Mouse (Mus musculus) kidney, adult 10 weeks (tissue): Measurements from ENCODE around the gene Erp29. TPM values are rescaled to one million over a fixed set of nuclear protein-coding genes. Genes with fewer than 3 reads are reported as not detected.

Source experiments
- polyA plus RNA-seq: library from polyadenylated mRNA; stranded (reverse); fragments of 350-450 nt; fragmentation: Illumina TruSeq; extraction: RNeasy Lipid Tissue Mini Kit (QIAGEN cat#74804); gene quantifications from one replicate; pipeline ENCODE4 v1.2.3, GENCODE M21; 2014; ENCODE audit warnings: low read depth, low replicate concordance

Gene Erp29
- polyA plus RNA-seq: 19.7 TPM

DNA sequence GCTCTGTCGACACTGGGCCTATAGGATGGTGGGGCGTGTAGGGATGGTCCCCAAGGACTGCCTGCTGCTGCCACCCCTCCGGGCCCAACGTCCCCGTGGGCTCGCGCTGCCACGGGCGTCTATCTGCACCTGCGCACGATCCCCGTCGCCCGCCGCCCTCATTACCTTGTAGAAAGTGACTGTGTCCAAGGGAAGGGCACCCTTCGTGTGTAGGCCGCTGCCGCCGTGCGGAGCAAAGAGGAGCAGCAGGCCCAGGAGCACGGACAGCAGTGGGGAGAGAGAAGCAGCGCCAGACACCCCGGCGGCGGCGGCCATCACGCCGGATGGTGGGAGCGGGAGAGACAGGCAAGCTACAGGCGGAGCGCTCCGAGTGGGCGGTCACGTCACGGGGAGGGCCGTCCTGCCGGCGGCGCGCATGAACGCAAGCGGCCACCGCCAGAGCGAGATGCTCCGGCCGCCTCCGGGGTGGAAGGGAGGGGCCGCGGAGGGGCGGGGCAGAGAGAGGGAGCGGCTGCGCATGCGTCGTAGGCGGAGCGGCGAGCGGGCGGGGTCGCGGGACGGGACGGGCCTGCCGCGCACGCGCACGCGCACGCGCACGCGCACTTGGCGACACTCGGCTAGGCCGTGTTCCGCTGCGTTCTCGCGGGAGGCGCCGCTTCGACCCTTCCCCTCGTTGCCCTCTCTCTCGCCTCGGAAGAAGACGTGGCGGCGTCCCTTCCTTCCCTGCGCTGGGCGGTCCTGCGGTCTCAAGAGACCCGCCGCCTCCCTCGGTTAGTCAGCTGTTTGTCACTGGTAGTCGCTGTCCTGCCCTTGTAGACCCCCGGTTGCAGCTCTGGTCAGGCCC, at the start of gene Erp29:
Erp29 (minus strand) TSS at position 481 of the 844 bp plus-strand sequence.

GRCm38 (mm10) chr5:121451644-121452025, 671 bp downstream of the Erp29 start, which contains the start of gene Tmem116:
Gene Tmem116, plus strand, starts transcription at chr5:121451893.

GRCm38 (mm10) chr5:121397187-121398145, 54.8 kb downstream of the Erp29 start, which contains the start of gene Naa25:
Gene Naa25, plus strand, starts transcription at chr5:121397936.

GRCm38 (mm10) chr5:121385461-121386119, 66.7 kb downstream of the Erp29 start, which contains the start of gene Trafd1:
Gene Trafd1, minus strand, starts transcription at chr5:121385632.

Other genes with a start within 250 kb of the Erp29 start
- gene Rpl6, start 248.0 kb downstream of the Erp29 start, polyA plus RNA-seq: 202 TPM
- 1.4 TPM for gene Hectd4, start 232.3 kb downstream of the Erp29 start, polyA plus RNA-seq
- 10.9 TPM for gene Trafd1, start 66.9 kb downstream of the Erp29 start, polyA plus RNA-seq
- gene Naa25, start 54.6 kb downstream of the Erp29 start, polyA plus RNA-seq: 28.9 TPM
- gene Tmem116, start 613 bp downstream of the Erp29 start, polyA plus RNA-seq: 18.6 TPM
- not detected for gene Adam1b, start 50.9 kb upstream of the Erp29 start, polyA plus RNA-seq
- 0.81 TPM for gene Adam1a, start 93.0 kb upstream of the Erp29 start, polyA plus RNA-seq
- gene Gm42878, start 93.0 kb upstream of the Erp29 start, polyA plus RNA-seq: 1.0 TPM
- gene Mapkapk5, start 93.4 kb upstream of the Erp29 start, polyA plus RNA-seq: 63.1 TPM
- gene Aldh2, start 141.3 kb upstream of the Erp29 start, polyA plus RNA-seq: 10.7 TPM
- 18.6 TPM for gene Acad12, start 166.4 kb upstream of the Erp29 start, polyA plus RNA-seq
- 3.8 TPM for gene Acad10, start 208.0 kb upstream of the Erp29 start, polyA plus RNA-seq
- gene Brap, start 208.1 kb upstream of the Erp29 start, polyA plus RNA-seq: 45.7 TPM